Mouse (Mus musculus): Measurements from ENCODE around the gene Trak1.

The Trak1 gene

DNA sequence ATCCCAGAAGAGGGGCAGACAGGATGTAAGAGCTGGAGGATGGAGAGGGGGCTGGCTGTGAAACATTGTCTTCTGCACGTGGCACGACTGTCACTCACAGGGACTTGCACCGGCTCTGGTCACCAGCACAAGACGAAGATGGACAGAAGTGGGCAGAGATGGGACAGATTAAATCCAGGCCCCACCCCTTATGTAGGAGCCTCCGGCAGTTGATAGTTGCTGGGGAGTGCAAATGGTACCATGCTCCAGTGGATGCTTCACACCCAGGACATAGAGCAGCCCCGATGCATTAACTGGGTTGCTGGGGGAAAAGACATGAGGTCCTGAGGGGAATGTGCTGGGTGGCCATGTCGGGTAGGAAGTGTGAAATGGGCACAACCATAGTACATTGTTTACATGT is 2.1 kb upstream of the Trak1 start:
- DNase-seq (ENCODE audit: low read depth, low spot score) = no peak

DNA sequence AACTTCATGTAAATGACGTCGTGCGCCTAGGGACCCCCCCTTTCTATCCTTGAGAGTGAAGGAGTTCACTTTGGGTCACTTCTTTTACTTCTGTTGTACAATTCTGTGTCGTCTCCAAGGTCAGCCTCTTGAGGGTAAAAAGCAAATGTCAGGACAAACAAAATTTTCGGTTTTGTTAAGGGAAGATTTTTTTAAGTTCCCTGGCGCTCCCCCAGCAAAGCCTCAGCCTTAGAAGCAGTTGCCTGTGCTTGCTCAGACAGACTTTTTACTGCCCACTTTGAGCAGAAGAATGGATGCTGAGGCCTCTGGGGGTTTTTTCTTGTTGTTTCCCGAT is 730 bp downstream of the Trak1 start:
- DNase-seq (ENCODE audit: low read depth, low spot score) = no peak

DNA sequence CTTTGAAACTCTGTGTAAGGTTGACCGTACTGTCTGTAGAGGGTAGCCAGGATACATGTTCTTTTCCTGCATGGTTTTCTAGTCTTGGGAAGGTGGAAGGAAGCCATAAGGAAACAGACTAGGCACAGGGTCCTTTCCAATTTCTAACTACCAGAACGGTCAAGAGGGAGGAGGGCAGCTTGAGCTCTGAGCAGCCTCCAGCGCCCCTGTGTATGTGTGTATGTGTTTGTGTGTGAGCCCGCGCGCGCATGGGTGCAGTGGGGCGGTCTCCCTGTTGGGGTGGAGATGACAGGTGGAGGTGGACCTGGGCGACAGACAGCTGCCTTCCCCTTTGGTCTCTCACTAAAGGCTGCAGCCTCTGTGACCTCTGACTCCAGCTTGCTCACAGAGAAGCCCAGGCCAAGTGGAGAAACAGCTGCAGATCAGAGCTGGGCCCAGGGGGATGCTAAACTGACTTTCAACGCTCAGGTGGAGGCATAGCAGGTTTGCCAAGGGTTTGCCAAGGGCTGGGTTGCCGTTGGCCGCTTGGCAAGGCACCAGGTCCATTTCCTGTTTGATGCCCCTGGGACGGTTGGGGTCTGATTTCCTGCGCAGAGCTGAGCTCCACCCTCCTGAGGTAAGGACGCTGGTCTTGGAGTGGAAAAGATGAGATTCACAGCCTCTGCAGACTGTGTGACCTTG is 1.2 kb downstream of the Trak1 start:
- no peak for DNase-seq (ENCODE audit: low read depth, low spot score)

DNA sequence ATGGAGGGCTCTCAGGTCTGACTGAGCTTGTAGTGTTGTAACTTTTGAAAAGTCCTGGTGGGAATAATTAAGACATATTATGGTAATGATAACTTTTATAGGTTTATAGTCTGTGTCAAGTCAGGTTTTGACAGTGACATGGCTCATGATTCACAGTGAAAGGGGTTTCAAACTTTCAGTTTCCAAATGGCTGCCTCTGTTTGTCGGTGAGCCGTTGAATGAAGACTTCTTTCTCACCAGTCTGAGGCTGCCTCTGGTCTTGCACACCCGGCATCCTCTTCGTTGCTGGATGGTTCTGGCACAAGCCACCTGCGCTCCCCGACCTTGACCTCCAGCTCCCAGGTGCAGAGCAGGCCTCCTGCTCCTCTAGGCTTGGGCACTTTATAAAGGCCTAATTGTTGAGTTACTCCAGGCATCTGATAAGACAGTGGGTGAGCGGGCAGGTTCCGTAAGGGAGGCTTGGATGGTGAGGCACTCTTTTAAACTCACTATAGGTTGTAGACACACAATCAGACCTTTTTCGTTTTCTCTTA is 2.0 kb downstream of the Trak1 start:
- no peak for DNase-seq (ENCODE audit: low read depth, low spot score)

DNA sequence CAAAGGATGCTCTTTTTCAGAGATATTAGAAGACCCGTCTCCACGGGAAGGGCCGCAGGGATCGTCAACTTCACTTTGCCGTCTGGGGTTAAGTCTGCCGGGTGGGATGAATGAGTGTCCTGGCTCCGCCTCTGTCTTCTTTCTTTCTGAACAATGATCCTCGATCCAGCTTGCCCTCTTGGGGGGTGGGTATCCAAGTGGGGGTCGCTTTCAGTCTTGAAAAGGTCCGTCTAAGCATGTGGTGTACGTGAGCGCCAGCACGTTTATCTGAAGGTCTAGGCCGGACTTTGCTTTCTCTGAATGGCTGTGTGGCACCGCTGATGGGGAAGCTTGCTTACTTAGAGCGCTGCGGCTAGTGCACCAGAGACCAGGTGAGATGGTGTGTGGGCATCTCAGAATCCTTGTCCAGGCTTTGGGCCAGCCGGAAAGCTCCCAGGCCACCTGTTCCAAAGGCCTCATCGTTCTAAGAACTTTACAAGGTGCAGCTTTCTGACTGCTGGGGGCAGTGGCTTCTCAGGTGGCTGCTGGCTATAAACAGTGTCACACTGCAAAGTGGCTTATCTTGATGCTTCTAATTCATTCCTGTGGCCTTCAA is 2.8 kb downstream of the Trak1 start:
- DNase-seq (ENCODE audit: low read depth, low spot score) = no peak

DNA sequence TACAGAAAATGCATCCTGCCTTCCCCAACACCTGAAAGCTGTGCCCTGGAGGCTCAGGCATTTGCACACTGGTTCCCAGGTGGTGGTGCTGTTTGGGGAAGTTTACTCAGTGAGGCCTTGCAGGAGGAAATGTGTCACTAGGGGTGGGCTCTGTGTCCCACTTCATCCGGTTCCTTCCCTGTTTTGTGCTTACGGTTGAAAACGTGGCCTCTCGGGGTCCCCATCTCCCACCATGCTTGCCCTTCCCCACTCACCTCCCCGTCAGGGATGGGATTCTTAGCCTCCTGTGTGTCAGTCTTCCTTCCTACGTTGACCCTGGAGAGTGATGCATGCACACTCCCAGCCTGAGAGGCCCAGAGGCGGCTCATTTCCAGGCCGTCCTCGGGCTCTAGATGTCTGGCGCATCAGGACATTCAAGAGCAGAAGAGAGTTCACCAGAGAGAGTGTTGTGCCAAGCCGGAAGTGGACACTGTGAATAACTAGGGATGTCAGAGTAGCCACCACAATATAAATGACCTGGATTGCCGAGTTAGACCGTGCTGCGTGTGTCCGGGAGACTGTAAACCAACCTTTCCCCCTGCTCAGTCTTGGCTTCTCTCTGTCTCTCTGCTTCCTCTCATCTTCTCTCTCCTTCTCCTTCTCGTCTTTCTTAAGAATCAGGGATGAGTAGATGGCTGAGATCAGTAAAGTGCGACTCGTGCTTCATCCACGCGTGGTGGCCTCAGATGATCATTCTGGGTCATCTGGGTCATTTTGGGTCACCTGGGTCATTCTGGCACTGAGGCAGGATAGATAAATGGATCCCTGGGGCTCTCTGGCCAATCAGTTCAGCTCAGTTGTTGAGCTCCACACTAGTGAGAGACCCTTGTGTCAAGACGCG is 4.0 kb downstream of the Trak1 start:
- DNase-seq (ENCODE audit: low read depth, low spot score) = no peak

DNA sequence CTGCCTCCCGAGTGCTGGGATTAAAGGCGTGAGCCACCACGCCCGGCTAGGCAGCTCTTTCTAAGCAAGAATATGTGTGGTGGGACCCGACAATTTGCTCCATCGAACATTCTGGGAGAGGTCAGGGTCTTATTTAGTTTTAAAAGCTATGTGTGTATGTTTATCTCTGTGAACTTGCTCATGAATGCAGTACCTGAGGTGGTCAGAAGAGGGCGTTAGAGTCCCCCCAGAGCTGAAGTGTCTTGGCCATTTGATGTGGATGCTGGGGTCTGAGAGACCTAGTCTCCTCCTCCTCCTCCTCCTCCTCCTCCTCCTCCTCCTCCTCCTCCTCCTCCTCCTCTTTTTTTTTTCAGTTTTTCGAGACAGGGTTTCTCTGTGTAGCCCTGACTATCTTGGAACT is 5.2 kb downstream of the Trak1 start:
- DNase-seq (ENCODE audit: low read depth, low spot score) = no peak

DNA sequence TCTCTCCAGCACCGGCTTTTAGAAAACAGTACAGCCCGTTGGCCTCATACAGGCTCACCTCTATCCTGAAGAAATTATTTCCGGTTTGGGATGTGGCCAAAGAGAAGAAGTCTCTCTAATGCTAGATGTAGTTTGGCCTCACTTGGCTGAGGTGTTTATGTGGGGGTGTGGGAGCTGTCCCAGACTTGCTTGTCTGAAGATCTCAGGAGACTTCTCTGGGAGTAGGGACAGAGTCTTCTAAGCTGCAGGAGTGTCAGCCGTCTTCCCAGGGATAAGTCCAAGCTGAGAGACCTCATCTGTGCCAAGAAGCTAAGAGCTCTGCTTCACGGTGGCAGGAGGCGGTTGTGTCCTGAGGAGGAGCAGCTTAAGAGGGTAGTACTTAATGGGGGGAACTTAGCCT is 5.8 kb downstream of the Trak1 start:
- no peak for DNase-seq (ENCODE audit: low read depth, low spot score)

DNA sequence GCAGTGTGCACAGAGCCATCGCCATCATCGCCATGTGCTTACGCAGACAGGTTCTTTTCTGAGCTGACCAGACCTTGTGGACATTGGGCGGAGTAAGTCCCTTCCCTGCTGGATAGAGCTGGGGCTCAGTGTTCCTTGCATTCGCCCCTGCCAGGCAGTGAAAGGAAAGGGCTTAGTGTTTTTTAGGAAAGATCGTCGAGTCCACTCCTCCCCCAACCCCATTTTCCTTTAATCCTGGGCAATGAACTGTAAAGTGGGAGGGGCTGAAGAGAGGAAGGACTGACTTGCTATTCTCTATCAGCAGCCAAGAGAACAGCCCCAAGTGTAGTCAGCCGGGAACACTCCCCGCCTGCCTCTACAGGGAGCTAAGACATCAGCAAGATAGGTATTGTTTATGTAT is 6.4 kb downstream of the Trak1 start:
- no peak for DNase-seq (ENCODE audit: low read depth, low spot score)

DNA sequence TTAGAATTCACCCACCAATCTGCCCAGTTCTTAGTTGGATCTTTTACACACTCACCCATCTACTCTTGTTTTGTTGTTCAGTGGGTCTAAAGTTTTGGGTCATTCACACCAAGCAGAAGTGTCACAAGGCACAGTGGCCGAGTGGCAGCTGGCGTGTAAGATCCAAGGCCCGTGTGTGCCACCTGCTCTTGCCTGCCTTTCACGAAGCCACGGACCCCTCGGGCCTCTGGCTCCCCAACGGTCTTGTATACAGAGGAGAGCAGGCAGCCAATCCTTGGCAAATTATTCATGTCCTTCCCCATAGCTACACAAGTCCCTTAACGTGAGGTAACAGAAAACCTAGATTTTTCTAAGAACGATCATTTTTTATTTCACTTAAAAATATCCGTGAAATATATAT is 7.2 kb downstream of the Trak1 start:
- no peak for DNase-seq (ENCODE audit: low read depth, low spot score)

DNA sequence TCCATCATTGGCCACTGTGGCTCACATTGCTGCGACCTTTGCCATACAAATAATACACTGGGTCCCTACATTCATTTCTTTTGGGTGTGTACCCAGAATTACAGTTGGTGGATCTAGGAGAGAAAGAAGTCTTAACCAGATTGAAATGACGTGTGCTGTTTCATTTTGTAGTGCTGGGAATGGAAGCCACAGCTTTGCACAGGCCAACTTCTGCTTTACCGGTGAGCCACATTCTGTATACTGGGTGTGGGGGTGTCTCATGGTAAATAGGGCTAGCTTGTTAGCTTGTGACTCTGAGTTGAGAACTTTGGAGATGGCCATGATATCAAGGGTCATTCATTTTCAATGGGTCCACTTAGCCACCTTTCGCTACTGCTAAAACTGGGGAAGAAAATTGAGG is 8.2 kb downstream of the Trak1 start:
- DNase-seq (ENCODE audit: low read depth, low spot score) = no peak

DNA sequence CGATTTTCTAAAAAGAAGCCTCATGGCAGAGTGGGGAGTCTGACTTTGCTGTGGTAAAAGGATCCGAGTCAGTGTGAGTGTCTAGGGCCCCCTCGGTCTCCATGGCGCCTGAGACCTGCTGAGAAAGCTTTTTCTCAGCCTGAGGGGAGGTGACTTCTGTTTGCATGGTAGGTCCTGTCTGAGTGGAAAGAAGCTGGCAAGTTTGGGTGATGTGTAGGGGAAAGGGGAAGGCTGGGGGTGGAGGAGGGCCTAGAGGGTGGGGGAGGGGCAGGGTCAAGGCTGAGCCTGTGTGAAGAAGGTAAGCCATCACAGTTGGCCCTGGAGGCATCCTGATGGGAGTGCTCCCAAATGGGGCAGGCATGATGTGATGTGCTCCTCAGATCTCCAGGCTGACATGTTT is 12.0 kb downstream of the Trak1 start:
- no peak for DNase-seq (ENCODE audit: low read depth, low spot score)

DNA sequence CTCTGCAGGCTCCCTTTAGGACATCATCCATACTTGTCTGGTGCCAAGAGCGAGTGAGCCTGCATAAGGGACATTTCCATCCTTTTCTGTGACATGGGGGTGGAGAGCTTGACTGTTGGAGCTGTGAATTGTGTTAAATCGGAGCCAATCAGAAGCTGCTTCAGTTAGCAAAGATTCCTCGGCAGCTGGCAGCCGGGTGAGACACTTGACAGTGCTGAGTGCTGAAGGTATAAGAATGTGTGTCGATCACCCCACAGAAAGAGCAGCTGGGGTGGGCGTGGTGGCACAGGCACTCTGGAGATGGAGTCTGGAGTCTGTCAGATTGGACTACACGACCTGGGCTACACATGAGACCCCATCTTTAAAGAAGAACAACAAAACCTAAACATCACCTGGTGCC is 13.2 kb downstream of the Trak1 start:
- no peak for DNase-seq (ENCODE audit: low read depth, low spot score)

DNA sequence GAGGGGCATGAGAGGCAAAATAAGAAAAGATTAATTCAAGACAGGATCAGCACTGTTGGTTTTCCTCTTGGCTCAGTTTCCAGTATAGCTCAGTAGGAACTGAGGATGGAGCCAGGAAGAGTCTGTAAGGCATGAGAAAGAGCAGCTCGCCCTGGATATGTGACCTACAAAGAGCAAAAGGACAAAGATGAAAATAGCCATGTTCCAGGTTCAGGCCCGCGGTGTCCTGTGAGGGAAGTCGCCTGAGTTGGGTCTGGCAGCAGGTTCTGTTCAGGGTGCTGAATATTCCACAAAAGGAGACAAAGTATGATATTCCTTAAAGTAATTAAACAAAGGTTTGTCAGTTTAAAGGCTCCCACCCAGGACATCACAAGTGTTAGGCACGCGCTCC is 14.5 kb downstream of the Trak1 start:
- no peak for DNase-seq (ENCODE audit: low read depth, low spot score)

DNA sequence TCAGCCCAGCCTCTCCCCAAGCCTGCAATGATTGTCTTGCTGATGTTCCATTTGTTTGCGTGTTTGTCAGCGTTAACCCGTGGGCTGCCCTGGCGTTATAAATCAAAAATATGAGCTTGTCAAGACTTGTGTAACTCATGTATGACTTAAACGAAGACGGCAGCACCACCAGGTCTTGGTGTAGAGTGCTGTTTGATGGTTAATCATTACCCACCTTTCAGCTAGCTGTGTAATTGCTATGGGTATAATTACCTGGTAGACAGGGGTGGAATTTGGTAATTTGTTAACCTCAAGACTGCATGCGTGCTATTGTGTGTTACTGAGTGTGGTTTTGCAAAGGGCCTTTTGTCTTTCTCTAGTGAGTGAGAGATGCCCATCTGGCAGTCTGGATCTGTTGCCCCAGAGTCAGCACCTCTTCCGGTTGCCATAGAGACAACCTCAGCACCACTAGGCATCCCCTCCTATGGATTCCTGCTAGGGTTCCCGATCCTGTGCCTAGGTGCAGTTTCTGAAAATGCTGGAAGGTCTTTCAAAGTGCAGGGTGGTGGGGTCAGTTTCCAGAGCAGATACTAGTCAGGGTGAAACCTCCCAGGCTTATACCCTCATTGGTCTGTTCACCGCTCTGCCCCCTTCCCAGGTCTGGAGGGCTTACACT is 15.1 kb downstream of the Trak1 start:
- DNase-seq (ENCODE audit: low read depth, low spot score) = no peak

DNA sequence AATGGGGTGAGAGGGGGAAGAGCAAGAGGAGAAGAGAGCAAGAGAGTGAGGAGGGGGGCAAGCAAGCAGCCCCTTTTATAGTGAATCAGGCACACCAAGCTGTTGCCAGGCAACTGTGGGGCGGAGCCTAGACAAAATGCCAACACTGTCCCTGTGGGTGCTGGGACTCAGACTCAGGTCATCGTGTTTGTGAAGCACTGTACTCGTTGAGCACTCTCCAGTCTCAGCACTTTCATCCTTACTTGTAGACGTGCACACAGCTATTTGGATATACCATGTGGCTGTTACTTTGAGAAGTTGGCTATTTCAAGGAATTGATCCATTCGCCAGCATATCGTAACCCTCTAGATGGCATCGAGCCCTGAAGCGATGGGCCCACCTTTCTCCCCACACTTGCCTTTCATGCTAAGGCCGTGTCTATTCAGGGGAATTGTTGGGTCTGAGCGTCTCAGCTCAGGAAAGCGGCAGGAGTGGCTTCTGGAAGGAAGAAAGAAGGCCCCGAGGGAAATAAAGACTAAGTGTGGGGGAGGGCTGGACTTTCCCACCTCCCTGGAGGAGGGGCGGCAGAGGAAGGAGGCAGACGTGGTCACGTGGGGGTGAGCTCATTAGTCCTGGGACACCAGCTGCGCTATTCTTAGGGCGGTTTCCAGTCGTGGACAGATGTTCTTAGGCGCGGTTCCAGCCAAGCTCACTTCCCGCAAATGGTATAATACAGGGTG is 16.5 kb downstream of the Trak1 start:
- peak; percentile 71 for DNase-seq (ENCODE audit: low read depth, low spot score)

DNA sequence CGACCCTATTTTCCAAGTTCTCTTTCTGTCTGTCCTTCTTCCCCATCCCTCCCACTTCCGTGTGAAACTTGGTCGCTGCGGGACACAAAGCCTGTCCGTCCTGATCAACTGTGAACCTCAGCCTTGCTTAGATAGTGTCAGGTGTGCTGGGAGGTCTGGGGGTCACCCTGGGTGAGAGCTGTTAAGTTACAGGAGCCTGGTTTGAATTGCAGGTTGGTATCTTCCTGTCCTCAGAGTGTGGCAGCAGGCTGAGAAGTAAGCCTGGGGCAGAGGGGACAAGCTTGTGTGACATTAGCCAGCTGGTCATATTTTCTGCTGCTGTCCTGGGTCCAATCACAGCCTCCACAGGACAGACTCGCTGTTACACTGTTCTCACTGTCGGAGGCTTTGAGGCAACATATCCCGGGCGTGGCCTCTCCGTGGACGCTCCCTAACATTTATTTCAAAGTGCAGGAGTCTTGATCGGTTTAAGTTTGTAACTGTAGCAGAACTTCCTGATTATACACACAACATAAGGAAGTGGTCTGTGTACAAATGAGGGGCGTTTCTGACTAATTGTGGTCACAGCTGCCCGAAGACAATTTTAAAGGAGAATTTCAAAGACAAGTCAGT is 17.3 kb downstream of the Trak1 start:
- DNase-seq (ENCODE audit: low read depth, low spot score) = no peak

DNA sequence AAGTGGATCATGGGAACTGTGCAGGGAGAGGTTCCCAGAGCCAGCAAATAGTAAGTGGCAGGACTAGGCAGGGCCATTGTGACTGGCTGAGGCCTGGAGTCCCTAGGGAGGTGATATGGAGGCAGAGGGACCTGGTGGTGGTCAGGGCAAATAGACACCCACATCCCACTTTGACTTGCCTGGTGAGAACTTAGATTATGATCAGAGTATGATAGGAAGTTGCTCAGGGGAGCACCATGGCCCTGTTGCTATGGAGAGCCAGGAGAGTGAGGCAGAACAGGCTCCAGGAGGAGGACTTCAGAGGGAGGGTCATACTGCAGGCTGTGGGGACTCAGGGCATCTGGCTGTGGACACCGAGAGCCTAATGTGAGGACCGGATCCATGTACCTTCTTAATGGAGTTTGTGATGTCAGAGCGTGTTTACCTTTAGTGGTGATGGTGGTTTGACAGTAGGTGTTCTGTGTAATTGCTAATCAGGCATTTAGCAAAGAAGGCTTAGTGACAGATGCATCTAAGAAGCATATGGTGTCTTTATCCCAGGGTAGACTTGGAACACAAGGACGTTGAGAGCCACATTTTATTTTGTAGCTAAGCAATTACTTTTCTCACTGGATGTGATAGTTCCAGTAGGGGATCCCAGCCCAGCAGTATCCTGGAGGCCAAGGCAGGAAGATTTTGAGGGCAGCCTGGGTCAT is 18.7 kb downstream of the Trak1 start:
- no peak for DNase-seq (ENCODE audit: low read depth, low spot score)

DNA sequence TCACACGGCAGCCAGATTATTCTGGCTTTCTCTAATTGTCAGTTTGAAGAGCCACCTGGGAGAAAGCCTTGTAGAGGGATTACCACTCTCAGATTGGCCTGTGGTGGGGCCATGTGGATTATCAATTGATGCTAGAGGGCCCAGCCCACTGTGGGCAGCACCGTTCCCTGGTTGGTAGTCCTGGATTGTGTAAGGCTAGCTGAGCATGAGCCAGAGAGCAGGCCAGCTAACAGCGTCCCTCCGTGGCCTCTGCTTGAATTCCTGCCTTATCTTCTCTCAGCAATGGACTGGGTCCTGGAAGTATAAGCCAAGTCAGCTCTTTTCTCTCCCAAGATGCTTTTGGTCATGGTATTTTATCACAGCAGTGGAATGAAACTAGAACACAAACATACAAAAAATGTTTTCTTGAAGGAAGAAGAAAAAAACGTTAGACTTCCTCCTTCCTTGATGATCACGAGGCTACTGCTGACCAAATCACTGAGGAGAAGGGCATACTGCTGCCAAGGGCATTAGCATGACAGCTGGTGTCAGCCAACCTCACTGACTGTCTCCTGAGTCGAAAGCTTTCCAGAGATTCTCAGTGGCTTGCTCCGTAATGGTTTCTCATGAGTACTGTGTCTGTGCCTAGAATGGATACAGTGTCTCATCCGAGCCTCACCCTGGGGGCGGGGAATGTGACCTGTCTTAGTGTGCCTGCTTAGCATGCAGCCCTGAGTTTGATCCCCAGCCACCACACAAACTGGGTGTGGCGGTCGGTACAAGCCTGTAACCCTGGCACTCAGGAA is 19.5 kb downstream of the Trak1 start:
- DNase-seq (ENCODE audit: low read depth, low spot score) = no peak

Measured in embryo, embryonic 11.5 days (tissue).